Mouse (Mus musculus) limb, embryonic 10.5 days (tissue): ENCODE measurements at regions not wholly inside any gene's neighbourhood (a gene's known extent, or its start where the extent isn't known, plus 50 kb on each side); places are given as distances from the start of the nearest gene placed in this dataset.

Experiments used
- DNase-seq: peaks from one replicate; pipeline ENCODE4 v3.0.0-alpha.2; 2017; ENCODE audit warnings: low spot score
- H3K27ac ChIP-seq: fragments of 300-500 bp; sonication (generic); 2 replicates; pipeline ENCODE4 v1.5.1; 2016; ENCODE audit warnings: mild to moderate bottlenecking
- H3K27me3 ChIP-seq: fragments of 300-500 bp; sonication (generic); 2 replicates; pipeline ENCODE4 v1.6.1; 2016; ENCODE audit warnings: low read depth, mild to moderate bottlenecking; ENCODE audit not compliant: poor library complexity, severe bottlenecking
- H3K36me3 ChIP-seq: fragments of 300-500 bp; sonication (generic); 2 replicates; pipeline ENCODE4 v1.6.1; 2016; ENCODE audit warnings: mild to moderate bottlenecking, moderate library complexity
- H3K4me1 ChIP-seq: fragments of 300-500 bp; sonication (generic); 2 replicates; pipeline ENCODE4 v1.6.1; 2016
- H3K4me3 ChIP-seq: fragments of 300-500 bp; sonication (generic); 2 replicates; pipeline ENCODE4 v1.5.1; 2016; ENCODE audit warnings: mild to moderate bottlenecking, moderate library complexity
- H3K9me3 ChIP-seq: fragments of 300-500 bp; sonication (generic); replicated peaks from 2 replicates; pipeline ENCODE4 v1.6.1; 2016; ENCODE audit warnings: mild to moderate bottlenecking
- WGBS: fragments of 180-500 bp; shearing (Covaris S2); methylation state at CpG from one replicate; pipeline ENCODE4 v1.1.7; 2016; 5-methylcytosine and 5-hydroxymethylcytosine counted together

- no peaks in the 10 kb centered on the region for H3K9me3 ChIP-seq
- no peaks in the 10 kb centered on the region for H3K36me3 ChIP-seq
- H3K4me1 ChIP-seq: no peaks in the 10 kb centered on the region
- no peaks in the 10 kb centered on the region for H3K27me3 ChIP-seq
- no peak overlapping the region for H3K27ac ChIP-seq
- WGBS: 88% methylated on average over 5 of the region's 5 CpGs
- no peak for DNase-seq
- no peak overlapping the region for H3K4me3 ChIP-seq
These were observed 1373.7 kb upstream of the Pcdh20 start for GRCm38 (mm10) chr14:89844888-89845287.

GRCm38 (mm10) chr14:89826731-89827130 is 1355.5 kb upstream of the Pcdh20 start:
- 87% methylated on average over 1 of the region's 1 CpGs for WGBS
- no peak for DNase-seq
- Histone ChIP-seq H3K4me3 (no peak overlapping the region), H3K27ac (no peak overlapping the region), H3K36me3 (no peaks in the 10 kb centered on the region), H3K27me3 (no peaks in the 10 kb centered on the region), H3K4me1 (peaks cover 5% of the 10 kb centered on the region; the same call in 1 of the 2 replicates), H3K9me3 (no peaks in the 10 kb centered on the region)

- no peak for DNase-seq
- H3K36me3 ChIP-seq: no peaks in the 10 kb centered on the region
- H3K27me3 ChIP-seq: no peaks in the 10 kb centered on the region
- H3K4me1 ChIP-seq: peaks cover 5% of the 10 kb centered on the region; the same call in 1 of the 2 replicates
- 85% methylated on average over 7 of the region's 7 CpGs for WGBS
- H3K27ac ChIP-seq: no peak overlapping the region
- H3K4me3 ChIP-seq: no peak overlapping the region
- no peaks in the 10 kb centered on the region for H3K9me3 ChIP-seq
These were observed 1354.8 kb upstream of the Pcdh20 start for GRCm38 (mm10) chr14:89826001-89826400.

GRCm38 (mm10) chr14:89823436-89823835 is 1352.2 kb upstream of the Pcdh20 start:
- no peak overlapping the region for H3K27ac ChIP-seq
- no peaks in the 10 kb centered on the region for H3K27me3 ChIP-seq
- H3K9me3 ChIP-seq: no peaks in the 10 kb centered on the region
- DNase-seq: peak; percentile 33
- WGBS: 15% methylated on average over 4 of the region's 4 CpGs
- peaks cover 5% of the 10 kb centered on the region; the same call in 1 of the 2 replicates for H3K4me1 ChIP-seq
- H3K36me3 ChIP-seq: no peaks in the 10 kb centered on the region
- H3K4me3 ChIP-seq: no peak overlapping the region

GRCm38 (mm10) chr14:89822207-89822606 is 1351.0 kb upstream of the Pcdh20 start:
- DNase-seq: no peak
- 80% methylated on average over 5 of the region's 5 CpGs for WGBS

GRCm38 (mm10) chr14:89806825-89807224 is 1335.6 kb upstream of the Pcdh20 start:
- Histone ChIP-seq H3K4me1 (no peaks in the 10 kb centered on the region), H3K4me3 (no peak overlapping the region), H3K9me3 (no peaks in the 10 kb centered on the region), H3K36me3 (no peaks in the 10 kb centered on the region), H3K27ac (no peak overlapping the region), H3K27me3 (no peaks in the 10 kb centered on the region)
- 52% methylated on average over 1 of the region's 1 CpGs for WGBS
- DNase-seq: no peak

More at GRCm38 (mm10) chr14:89822207-89822606, 1351.0 kb upstream of the Pcdh20 start:
- Histone ChIP-seq H3K4me3 (no peak overlapping the region), H3K27ac (no peak overlapping the region), H3K36me3 (no peaks in the 10 kb centered on the region), H3K9me3 (no peaks in the 10 kb centered on the region), H3K4me1 (peaks cover 5% of the 10 kb centered on the region; the same call in 1 of the 2 replicates), H3K27me3 (no peaks in the 10 kb centered on the region)

GRCm38 (mm10) chr14:89804677-89805234 is 1333.6 kb upstream of the Pcdh20 start:
- no peaks in the 10 kb centered on the region for H3K36me3 ChIP-seq
- H3K4me1 ChIP-seq: no peaks in the 10 kb centered on the region
- H3K27me3 ChIP-seq: no peaks in the 10 kb centered on the region
- no peak for DNase-seq
- no peak overlapping the region for H3K4me3 ChIP-seq
- no peak overlapping the region for H3K27ac ChIP-seq
- no peaks in the 10 kb centered on the region for H3K9me3 ChIP-seq
- 91% methylated on average over 2 of the region's 2 CpGs for WGBS

- Histone ChIP-seq H3K4me1 (no peaks in the 10 kb centered on the region), H3K36me3 (no peaks in the 10 kb centered on the region)
- no peak for DNase-seq
These were observed 1284.6 kb upstream of the Pcdh20 start for GRCm38 (mm10) chr14:89755831-89756230.

GRCm38 (mm10) chr14:89713711-89714110 is 1242.5 kb upstream of the Pcdh20 start:
- Histone ChIP-seq H3K4me3 (no peak overlapping the region), H3K36me3 (no peaks in the 10 kb centered on the region), H3K9me3 (no peaks in the 10 kb centered on the region), H3K27me3 (no peaks in the 10 kb centered on the region), H3K4me1 (no peaks in the 10 kb centered on the region), H3K27ac (no peak overlapping the region)
- 96% methylated on average over 2 of the region's 2 CpGs for WGBS
- no peak for DNase-seq

More at GRCm38 (mm10) chr14:89755831-89756230, 1284.6 kb upstream of the Pcdh20 start:
- Histone ChIP-seq H3K27ac (no peak overlapping the region), H3K9me3 (no peaks in the 10 kb centered on the region), H3K4me3 (no peak overlapping the region), H3K27me3 (no peaks in the 10 kb centered on the region)
- 84% methylated on average over 2 of the region's 2 CpGs for WGBS
